Mouse (Mus musculus) heart, adult 2 months (tissue): ENCODE measurements at regions not wholly inside any gene's neighbourhood (a gene's known extent, or its start where the extent isn't known, plus 50 kb on each side); places are given as distances from the start of the nearest gene placed in this dataset.

ENCODE experiments used
- CTCF ChIP-seq: fragments of 200-600 bp; IDR thresholded peaks from 2 replicates; pipeline ENCODE4 v1.8.1; 2022; ENCODE audit warnings: antibody characterized with exemption, mild to moderate bottlenecking, moderate library complexity
- EP300 ChIP-seq: fragments of 200-500 bp; IDR thresholded peaks from 2 replicates; pipeline ENCODE4 v1.6.1; 2011; ENCODE audit warnings: low read depth, low read length, control low read depth; ENCODE audit not compliant: insufficient read depth
- POLR2A ChIP-seq: fragments of 200-500 bp; IDR thresholded peaks from 2 replicates; pipeline ENCODE4 v1.6.1; 2011; ENCODE audit warnings: mild to moderate bottlenecking, low read depth, low read length, control low read depth; ENCODE audit not compliant: insufficient read depth

DNA sequence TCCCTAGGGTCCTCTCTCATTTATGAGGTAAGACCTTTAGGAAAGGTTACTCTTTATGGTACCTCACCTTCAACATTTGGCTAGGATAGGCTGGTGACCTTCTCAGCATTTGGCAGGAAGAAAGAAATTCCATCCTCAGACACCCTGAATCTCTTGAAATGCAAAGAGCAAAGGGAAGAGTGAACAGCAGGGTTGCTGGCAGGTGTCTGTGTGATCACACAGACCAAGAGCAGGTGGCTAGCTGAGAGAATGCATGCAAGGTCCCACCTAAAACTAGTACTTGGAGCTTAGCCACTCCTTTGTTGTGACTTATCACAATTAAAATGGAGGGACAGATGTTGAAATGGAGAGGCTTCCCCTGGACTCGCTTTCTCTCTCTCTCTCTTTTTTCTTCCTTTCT lies 644.5 kb downstream of the Mat2b start:
- TF ChIP-seq POLR2A: no peak
- TF ChIP-seq EP300: no peak
- no peak for TF ChIP-seq CTCF
